Mouse (Mus musculus) activated CD4-positive, CD25-positive, alpha-beta regulatory T cell, adult 4 months (primary cell): ENCODE measurements around the gene Clip3. TPM values are rescaled to one million over a fixed set of nuclear protein-coding genes. Genes with fewer than 3 reads are reported as not detected.

Source experiments
- ATAC-seq: one replicate; pipeline ENCODE4 v1.8.0; 2017
- polyA plus RNA-seq, 2 experiments: library from polyadenylated mRNA; unstranded; fragments of 100-300 nt; shearing (Covaris generic); gene quantifications; one replicate each; pipeline ENCODE4 v1.2.1; 2017

The Clip3 gene
- polyA plus RNA-seq = 1 to 10 TPM; 3.8 to 5.2 TPM

DNA sequence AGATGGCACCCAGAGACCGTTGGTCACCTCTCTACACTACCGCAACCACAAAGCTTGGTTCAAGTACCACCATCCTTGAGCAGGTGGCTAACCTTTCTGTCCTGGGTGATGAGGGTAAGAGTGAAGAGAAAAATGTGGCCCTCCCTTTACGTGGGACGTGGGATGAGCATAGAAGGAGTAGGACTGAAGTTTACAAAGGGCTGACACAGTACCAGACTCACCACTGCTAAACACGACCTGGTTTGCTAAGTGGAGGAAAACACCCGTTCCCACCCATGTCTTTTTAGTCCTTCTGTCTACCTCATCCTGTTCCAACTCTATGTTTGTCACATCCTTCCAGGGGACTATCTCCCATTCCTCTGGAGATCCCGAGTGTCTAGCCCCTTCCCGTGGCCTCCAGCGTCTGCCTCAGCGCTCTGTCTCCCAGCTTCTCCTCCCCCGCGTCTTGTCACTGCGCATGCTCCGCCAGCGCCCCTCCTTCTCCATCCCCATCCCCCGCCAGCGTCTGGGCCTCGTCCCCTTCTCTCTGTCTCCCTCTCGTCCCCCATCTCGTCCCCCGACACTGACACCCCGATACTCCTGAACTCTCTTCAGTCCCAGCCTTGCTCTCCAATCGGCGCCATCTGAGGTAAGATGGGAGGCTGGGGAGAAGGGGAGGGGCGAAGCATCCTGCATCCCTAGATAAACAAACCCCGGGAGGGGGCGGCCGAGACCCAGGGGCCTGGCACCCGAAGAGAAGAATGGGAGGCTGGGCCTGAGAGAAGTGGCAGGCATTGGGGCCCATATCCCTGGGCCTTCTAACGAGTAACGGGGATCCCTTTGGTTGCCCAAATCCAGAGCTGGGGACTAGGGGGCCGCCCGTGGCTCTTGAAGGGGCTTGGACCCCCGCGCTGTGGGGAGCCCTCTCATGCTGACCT, at the start of gene Clip3:
Gene Clip3 (plus strand): TSS at position 514 of the 917 bp plus-strand sequence.
- no peak for ATAC-seq

DNA sequence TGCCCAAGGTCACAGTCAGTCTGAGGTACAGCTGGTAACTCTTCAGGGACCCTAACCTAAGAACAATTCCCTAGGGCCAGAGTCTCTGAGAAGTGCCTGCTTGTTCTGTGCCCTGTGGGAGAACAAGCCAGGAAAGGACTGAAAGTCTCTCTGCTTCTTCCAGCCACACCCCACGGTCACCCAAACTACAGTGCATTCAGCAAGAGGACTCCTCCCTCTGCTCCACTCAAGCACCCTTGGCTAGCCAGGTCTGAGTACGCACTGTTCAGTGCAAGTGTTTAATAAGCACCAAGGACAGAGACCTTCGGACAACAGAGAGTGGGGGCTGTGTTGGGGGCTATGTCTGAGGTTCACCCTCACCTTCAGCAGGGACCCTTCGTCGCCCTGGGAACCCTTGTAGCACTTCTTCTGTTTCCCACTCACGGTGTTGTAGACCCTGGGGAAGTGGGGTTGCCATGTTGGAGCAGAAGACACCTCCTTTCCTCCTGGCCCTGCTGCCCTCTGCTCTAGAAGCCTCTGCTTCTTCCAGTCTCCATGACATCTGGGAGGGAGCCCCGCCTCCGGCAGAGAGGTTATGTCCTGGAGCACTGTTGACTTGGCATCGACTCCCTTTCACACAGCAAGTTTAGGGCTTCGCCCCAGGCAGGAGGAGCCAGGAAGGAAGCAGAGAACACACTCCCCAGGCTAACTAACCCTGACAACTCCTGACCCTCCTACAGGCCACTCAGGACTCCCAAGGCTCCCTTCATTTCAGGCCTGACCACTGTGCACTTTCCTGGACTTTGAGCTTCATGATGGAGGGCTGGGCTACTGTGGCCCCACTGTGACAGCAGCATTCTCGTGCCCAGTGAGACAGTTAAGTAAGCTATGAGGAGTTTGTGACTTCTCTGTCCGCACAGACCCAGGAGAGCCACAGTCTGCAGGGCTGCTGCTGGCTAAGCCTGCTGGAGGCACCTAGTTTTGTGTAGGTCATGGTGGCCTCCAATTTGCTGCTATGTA, 39.3 kb upstream of the Clip3 start:
- no peak for ATAC-seq

DNA sequence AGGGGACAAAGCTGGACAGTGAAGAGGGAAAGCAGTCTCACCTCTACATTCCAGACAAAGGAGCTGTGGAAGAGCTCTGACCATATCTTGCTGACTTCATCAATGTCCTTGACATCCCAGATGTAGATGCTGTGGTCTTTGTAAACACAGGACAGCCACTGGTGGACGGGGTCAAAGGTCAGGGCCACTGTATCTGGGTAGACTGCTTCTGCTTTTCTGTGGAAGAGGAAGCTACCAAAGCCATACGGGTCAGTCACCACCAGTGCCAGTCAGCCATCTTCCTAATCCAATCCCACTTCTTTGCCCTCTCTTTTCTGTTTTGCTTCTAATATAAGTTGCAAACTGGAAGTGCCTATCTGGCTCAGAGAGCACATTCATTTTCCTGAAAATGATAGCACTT, 26.5 kb upstream of the Clip3 start:
- ATAC-seq = no peak

DNA sequence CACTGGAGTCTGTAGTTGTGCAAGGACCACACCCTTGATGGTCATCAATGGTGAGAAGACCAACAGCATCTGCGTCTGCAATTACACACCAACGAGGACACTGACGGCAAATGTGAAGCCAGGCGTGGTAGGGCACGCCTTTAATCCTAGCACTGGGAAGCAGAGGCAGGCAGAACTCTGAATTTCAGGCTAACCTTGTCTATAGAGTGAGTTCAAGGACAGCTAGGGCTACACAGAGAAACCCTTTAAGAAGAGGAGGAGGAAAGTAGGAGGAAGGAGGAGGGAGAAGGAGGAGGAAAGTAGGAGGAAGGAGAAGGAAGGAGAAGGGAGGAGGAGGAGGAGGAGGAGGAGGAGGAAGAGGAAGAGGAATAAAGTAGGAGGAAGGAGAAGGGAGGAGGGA, 26.0 kb upstream of the Clip3 start:
- ATAC-seq = no peak

DNA sequence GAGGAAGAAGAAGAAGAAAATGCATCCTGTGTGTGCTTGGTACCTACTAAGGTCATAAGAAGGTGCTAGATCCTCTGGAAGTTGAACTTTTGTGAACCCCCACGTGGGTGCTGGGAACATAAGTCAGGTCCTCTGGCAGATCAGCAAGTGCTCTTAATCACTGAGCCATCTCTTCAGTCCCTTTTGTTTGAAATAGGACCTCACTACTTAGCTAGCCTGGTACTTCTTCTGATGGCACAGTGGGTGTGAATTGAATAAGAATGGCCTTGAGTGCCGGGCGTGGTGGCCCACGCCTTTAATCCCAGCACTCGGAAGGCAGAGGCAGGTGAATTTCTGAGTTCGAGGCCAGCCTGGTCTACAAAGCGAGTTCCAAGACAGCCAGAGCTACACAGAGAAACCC, 25.6 kb upstream of the Clip3 start:
- ATAC-seq = no peak

DNA sequence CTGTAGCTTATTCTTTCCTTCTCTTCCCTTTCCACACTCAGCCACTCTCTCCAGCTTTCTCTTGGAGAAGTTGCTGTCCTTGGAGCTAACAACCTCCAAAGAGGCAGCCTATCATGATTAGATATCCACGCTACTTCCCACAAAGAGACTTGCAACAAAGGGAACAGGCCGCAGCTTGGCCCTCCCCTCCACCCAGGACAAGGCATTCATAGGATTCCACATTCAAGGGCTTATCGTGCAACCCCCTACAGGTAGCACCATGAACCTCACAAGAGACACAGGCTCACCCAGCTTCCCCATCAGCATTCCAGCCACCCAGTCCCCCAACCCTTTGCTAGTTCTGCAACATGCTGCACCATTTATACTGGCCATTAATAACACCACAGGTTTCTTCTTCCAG, 24.7 kb upstream of the Clip3 start:
- no peak for ATAC-seq

DNA sequence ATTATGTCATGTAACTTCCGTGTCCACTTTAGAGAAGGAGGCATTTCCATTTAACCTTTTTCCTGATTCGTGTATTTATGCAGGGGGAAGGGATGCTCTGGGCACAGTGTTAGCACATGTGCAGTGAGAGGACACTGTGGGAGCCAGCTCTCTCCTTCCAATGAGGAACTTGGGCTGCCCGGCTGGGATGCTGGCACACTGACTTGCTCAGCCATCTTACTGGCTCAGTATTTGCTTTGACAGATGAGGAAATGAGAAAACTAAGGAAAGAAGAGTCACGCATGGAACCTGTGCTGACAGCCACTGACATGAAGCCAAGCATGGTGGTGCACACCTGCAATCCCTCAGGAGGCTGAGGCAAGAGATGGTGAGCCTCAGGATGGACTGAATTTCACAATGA, 21.9 kb upstream of the Clip3 start:
- ATAC-seq = no peak

DNA sequence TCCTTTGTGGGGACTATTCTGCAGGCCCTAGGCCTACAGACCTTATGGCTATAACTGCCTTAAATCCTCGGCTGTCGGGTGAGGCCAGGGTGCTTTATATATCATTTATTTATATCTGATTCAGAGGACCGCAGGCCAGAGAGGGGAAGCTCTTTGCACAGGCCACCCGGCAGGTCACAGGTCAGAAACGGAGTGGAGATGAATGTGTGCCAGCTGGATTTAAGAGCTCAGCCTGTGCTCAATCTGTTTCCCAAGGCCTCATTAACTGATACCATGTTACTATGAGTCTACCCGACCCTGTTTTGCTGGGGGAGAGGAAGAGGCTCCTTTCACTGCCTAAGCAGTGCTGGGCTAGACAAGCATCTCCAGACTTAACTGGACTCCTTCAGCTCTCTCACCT, 17.1 kb upstream of the Clip3 start:
- ATAC-seq = no peak

DNA sequence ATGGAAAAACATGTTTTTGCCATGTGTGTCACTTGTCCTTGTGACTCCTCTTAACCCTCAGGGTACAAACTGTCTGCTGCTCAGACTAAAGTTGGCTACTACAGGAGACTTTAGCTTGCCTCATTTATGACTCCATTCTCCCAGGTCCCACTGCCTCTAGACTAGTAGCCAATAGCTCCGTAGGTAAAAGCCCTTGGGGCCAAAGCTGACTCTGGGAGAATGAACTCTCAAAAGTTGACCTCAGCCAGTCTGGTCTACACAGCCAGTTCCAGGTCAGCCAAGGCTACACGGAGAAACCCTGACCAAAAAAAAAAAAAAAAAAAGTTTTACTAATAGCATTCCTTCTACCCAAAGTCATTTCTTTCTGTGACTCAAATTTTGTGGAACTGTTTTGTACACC, 12.6 kb upstream of the Clip3 start:
- ATAC-seq = no peak

DNA sequence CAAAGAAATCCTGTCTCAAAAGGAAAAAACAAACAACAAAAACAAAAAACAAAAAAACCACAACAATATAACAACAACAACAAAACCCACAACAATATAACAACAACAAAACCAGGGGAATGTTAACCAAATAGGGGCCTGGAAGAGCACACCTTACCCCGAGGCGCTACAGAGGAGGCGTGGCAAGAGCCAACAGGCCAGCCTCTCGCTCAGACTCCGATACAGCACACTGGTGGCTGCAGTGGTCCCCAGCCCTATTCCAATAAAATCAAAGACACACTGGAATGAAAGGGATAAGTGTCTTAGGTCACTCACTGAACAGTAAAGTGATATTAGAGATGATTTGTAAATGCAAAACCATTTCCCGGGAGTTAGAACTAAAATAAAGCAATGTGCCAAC, 12.0 kb upstream of the Clip3 start:
- no peak for ATAC-seq

DNA sequence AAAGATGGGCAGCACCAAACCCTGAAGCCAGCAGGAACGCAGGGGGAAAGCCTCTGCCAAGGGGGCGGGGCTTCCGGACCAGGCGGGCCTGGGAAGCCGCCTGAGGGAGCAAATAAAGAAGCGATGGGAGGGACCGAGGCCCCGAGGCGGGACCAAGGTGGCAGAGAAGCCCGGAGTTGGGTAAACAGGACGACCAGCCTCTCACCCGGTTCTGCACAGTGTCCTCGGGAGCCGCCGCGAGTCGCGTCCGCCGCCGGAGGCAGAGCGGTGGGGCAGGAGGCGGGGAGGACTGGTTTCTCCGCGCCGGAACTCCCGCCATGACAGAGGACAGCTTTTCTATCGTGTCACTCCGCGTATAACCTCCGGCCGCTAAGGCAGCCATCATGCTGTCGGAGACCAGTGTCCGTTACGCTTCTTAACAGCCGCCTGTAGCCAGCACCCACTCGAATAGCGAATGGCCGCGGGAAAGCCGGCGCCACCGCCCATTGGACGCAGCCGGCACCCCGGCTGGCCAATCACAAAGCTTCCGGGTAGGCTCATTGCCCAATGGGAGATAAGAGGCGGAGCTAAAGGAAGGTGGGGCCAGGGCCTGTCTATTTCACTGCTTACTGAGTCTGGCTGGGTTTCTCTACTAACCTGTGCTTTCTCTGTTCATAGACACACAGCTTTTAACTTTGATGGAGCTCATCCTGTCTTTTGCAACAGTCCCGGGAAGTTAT, 11.4 kb upstream of the Clip3 start, which contains the start of the genes Thap8 and Wdr62:
Gene Thap8 (plus strand): TSS at position 144 of the 719 bp plus-strand sequence.
Gene Wdr62 (minus strand): TSS at position 469 of the 719 bp plus-strand sequence.
- peak; percentile 98 for ATAC-seq

DNA sequence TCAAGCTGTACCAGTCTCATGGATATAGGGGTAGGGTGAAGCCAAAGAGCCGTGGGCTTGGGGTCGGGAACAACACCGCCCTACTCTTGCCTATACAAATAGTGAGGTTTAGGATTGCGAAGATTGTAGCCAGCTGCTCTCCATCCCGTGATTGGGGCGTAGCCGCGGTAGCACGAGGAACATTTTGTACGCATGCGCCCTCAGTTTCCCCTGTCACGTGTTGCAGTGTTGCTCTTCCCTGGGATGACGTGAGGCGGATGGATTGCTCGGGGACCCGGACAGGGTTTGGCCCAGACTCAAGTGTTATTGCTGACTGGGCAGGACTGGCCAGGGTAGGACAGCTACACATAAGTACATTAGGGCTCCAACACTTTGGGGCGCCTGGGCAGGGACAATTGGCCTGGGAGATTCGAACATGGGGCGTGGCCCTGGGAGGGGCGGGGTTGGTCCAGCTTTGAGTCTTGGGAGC, 10.8 kb upstream of the Clip3 start:
- peak; percentile 64 for ATAC-seq

DNA sequence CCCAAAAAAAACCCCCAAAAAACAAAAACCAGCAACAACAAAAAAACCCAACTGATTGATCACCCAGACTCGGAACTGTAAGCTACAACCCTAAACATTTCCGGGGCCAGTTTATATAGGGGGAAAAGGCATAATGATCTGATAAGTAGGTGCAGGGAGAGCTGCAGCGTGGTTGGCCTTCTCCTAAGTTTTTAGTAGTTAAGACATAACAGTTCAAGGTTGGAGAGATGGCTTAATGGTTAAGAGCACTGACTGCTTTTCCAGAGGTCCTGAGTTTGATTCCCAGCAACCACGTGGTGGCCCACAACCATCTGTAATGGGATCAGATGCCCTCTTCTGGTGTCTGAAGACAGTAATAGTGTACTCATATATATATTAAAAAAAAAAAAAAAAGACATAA, 10.0 kb upstream of the Clip3 start:
- no peak for ATAC-seq

DNA sequence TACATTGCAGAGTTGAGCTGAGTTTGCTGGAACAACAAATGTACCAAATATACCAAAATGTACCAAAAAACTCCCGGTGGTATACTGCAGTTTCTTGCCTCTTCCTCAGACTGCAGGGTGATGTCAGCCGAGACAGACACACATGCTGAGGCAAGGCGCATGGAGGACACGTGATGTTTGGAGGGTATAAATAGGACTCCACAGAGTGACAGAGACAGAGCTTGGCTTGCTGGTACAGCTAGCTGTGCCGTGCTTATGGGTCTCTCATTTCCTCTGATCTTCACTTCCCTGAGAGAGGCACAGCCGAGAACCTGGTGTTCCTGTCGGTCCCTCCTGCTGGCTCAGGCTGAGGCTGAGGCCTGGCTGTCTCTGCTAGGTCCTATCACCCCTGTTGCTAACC, 8.8 kb upstream of the Clip3 start:
- no peak for ATAC-seq

DNA sequence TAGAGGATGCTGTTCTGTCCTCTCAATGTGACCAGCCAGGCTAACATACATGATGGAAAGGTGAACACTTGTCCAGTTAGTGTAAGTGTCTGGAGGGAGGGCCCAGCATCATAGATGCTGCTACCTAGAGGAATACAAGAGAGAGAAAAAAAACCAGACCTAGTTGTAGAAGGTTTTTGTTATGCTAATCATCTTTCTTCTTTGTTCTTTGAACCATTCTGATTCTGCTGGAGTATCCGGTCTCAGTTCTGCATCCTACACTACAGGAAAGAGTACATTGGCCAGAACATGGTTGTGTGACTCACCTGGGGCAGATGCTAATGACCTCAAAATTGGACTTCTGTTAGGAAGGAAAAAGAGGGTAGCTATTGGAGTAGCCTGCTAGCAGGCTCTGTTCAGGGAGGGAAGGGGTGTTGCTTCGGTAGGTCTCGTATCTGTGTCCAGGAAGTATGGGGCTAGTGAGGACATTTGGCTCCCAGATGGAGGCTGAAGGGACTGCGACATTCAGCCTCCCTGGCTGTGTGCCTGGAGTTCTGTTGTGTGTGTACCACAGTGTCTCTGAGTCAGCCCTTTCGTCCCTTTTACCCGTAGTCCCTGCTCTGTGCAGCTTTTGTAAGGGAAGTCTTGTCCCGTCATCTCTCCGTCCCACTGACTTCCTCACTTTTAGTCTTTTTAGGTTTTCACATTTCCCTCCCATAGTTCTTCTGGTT, 4.7 kb upstream of the Clip3 start:
- no peak for ATAC-seq

DNA sequence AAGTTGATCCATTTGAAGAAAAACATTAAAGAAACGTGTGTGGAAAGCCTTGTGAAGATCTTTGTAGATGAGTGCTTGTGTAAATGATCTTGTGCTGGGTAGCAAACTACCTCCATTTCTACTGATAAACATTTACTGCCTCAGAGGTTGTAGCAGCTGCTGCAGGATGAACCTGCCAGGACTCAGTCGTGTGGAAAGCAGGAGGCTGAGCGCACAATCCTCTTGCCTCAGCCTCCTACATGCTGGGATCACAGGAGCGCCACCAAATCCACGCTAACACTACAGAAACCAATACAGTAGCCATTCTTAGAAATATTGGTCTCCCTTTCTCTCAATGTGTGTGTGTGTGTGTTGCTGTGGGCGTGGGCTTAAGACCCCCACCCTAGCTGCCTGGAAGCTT, 3.5 kb upstream of the Clip3 start:
- no peak for ATAC-seq

DNA sequence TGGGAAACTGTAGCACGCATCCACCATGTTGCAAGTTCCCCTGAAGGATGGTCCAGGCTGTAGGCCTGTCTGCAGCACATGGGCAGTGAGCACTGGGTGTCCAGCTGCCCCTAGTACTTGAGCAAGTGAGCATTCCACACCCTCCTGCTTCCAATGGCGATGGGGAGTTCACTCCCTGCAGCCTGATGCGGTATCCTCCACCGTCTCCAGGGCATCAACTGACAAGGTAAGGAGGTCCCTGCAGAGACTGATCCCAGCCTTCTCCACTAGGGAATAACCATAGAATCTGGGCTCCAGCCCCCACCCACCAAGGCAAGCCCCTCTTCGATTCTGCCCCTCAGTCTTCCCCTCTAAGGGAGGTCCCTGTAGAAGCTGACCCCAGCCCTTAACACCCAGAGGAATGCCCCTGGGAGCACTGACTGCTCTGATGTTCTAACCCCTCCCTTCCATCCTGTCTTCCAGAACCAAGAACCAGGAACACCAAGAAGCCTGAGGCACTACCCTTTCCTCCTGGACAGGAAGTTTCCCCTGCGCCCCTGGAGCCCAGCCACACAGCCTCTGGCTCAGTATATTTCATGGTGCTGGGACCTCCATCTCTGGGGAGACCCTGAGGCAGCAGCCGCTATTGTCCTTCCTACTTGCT, 2.3 kb upstream of the Clip3 start:
- no peak for ATAC-seq

DNA sequence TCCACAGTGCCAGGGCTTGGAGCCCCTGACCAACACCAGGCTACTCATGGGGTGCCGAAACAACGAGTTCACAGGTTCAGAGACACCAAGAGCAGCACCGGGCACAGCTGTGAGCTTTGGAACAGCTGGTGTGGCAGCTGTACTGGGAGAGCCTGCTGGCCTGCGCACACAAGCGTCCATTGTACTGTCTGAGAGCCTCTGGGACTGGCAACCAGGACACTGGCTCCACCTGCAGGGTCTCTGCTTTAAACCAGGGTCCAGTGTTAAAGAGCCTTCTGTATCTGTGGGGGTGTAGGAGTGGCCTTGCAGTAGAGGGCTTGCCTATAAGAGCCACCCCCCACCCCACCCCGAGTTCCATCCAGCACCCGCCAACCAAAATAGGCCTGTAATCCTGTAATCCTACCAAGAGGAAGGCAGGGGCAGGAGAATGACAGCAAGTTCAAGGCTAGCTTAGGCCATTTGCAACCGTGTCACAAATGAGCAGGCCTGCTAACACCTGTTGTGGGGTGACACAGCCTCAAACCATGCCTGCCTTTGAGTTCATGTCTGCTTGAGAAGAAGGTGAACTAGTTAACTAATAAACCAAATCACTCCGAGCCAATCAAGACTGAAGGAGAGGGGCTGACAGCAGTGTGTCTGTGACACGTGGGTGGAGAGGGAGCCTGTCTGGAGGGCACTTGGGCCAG, 1.7 kb upstream of the Clip3 start:
- ATAC-seq = no peak

DNA sequence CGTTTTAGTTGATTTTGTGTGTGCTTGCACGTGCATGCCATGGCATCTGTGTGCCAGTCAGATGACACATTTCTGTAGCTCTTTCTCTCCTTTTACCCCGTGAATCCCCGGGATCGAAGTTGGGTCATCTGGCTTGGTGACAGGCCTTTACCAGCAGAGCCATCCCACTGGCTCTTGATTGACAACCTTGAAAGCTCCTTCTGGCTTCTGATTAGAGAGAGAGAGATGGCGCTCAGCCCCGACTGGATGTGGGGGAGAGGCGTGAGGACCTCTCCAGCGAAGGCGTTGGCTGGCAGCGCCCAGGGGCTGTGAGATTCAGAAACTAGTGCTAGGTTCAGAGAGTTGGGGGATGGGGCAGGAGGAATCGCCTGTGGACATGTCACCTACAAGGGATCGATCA, 2.3 kb downstream of the Clip3 start:
- ATAC-seq = no peak

DNA sequence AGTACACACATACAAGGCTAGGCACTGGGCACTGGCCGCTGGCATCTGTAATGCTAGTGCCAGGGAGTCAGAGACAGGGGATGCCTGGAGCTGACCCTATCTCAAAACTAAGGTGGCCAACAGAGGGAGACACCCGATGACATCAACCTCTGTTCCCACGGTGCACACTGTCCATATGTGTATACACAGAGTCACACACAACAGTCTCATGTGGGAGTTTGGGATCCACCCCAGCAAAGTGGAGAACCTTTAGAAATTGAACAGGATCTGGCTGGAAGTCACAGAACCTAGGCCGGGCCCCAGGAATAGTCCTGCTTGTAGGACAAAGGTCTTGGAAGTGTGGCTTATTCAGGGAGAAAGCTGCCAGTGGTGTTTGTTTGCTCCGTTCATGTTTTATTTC, 2.8 kb downstream of the Clip3 start:
- ATAC-seq = no peak

DNA sequence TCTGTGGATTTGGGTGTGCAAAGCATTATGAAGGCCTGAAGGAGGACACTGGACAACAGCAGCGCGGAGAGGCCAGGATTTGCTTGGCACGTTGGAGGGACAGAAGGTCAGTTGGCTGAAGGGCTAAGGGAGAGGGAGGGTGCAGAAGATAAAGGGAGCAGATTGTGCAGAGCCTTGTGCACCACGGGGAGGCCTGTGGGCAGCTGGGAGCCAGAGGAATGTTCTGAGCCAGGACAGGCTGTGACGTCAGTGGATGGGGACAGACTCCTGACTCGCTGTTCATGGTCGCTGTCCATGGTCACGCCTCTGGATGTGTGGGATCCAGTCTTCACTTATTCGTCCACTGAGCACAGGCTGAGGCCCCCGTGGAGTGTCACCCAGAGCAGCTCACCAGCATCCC, 3.6 kb downstream of the Clip3 start:
- no peak for ATAC-seq
